Mouse (Mus musculus): ENCODE data around the gene Sgca. TPM values are rescaled to one million over a fixed set of nuclear protein-coding genes. Genes with fewer than 3 reads are reported as not detected.

The Sgca gene
- polyA plus RNA-seq, 1 experiment from 2014 or later: 0.28 TPM

DNA sequence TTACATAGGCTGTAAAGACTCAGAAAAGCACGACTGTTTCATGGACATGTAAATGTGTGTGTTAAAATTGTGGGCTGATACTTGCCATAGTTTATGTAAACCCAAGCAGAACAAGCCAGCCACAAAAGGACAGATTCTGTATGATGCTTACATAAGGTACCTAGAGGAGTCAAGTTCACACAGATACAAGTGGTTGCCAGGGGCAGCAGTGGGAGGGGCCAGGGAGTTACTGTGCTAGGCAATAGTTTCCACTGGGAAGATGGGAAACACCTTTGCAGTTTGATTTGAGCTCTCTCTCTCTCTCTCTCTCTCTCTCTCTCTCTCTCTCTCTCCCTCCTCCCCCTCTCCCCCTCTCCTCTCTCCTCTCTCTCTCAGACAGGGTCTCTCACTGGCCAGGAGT lies 9.0 kb upstream of the Sgca start:
- no peaks in the 10 kb centered on the region for H3K9me3 ChIP-seq (replicated peaks; ENCODE audit: low read length)
- 48% methylated on average over 1 of the region's 1 CpGs for WGBS
- no peak for ATAC-seq (replicated peaks; ENCODE audit: low FRiP score, low read depth)
- peaks cover 31% of the 10 kb centered on the region for H3K4me1 ChIP-seq (replicated peaks; ENCODE audit: insufficient read depth, low read length)
- no peak overlapping the region for H3K4me2 ChIP-seq (ENCODE audit: low read length)
- H3K4me3 ChIP-seq (replicated peaks; ENCODE audit: low read depth, low read length): no peak overlapping the region
- H3K9ac ChIP-seq (ENCODE audit: low read depth, low read length): no peak overlapping the region
- H3K27me3 ChIP-seq (ENCODE audit: insufficient read depth, low read length): no peaks in the 10 kb centered on the region
- no peak overlapping the region for H3K27ac ChIP-seq
- DNase-seq (ENCODE audit: low spot score): no peak
- H3K36me3 ChIP-seq (ENCODE audit: insufficient read depth, low read length): no peaks in the 10 kb centered on the region
- no peak for TF ChIP-seq CTCF (IDR thresholded peaks at IDR 0.05; ENCODE audit: low read depth)

GRCm38 (mm10) chr11:94979462-94980179 lies 3.5 kb upstream of the Sgca start:
- Histone ChIP-seq H3K9me3 (replicated peaks; ENCODE audit: low read length) (no peaks in the 10 kb centered on the region), H3K4me2 (ENCODE audit: low read length) (peak overlapping the region; percentile 41; the same call in 1 of the 2 replicates), H3K27me3 (ENCODE audit: insufficient read depth, low read length) (no peaks in the 10 kb centered on the region), H3K4me3 (replicated peaks; ENCODE audit: low read depth, low read length) (no peak overlapping the region), H3K9ac (ENCODE audit: low read depth, low read length) (no peak overlapping the region), H3K4me1 (replicated peaks; ENCODE audit: insufficient read depth, low read length) (no peaks in the 10 kb centered on the region), H3K36me3 (ENCODE audit: insufficient read depth, low read length) (no peaks in the 10 kb centered on the region), H3K27ac (no peak overlapping the region)
- ATAC-seq (replicated peaks; ENCODE audit: low FRiP score, low read depth) (no peak; the same call in 1 of the 2 replicates), DNase-seq (ENCODE audit: low spot score) (no peak)
- WGBS: 72% methylated on average over 11 of the region's 11 CpGs
- TF ChIP-seq CTCF (IDR thresholded peaks at IDR 0.05; ENCODE audit: low read depth): no peak

DNA sequence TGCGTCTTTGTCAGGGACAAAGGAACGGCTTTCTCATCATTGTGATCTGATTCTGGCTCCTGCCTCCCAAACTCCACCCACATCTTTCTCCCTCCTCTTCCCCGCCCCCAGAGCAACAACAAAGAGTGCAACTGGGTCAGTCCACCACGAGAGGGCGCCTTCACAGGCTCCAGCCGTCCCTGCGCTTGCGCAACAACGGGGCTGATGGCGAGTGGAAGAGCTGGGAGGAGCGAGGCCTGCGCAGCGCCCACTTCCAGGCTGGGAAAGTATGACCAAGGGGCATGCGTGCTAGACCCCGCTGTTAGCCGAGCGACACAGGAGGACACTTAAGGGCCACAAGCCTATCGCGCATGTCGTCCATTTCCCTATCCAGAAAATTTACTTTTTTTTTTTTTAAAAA lies 2.8 kb upstream of the Sgca start:
- H3K9me3 ChIP-seq (replicated peaks; ENCODE audit: low read length): no peaks in the 10 kb centered on the region
- ATAC-seq (replicated peaks; ENCODE audit: low FRiP score, low read depth) (peak; percentile 89), DNase-seq (ENCODE audit: low spot score) (peak; percentile 98)
- peak; percentile 100 for TF ChIP-seq CTCF (IDR thresholded peaks at IDR 0.05; ENCODE audit: low read depth)
- no peak overlapping the region for H3K9ac ChIP-seq (ENCODE audit: low read depth, low read length)
- no peaks in the 10 kb centered on the region for H3K36me3 ChIP-seq (ENCODE audit: insufficient read depth, low read length)
- no peak overlapping the region for H3K27ac ChIP-seq
- no peaks in the 10 kb centered on the region for H3K4me1 ChIP-seq (replicated peaks; ENCODE audit: insufficient read depth, low read length)
- no peaks in the 10 kb centered on the region for H3K27me3 ChIP-seq (ENCODE audit: insufficient read depth, low read length)
- peak overlapping the region; percentile 41 for H3K4me2 ChIP-seq (ENCODE audit: low read length)
- H3K4me3 ChIP-seq (replicated peaks; ENCODE audit: low read depth, low read length): no peak overlapping the region
- WGBS: under 1% methylated on average over 20 of the region's 20 CpGs

DNA sequence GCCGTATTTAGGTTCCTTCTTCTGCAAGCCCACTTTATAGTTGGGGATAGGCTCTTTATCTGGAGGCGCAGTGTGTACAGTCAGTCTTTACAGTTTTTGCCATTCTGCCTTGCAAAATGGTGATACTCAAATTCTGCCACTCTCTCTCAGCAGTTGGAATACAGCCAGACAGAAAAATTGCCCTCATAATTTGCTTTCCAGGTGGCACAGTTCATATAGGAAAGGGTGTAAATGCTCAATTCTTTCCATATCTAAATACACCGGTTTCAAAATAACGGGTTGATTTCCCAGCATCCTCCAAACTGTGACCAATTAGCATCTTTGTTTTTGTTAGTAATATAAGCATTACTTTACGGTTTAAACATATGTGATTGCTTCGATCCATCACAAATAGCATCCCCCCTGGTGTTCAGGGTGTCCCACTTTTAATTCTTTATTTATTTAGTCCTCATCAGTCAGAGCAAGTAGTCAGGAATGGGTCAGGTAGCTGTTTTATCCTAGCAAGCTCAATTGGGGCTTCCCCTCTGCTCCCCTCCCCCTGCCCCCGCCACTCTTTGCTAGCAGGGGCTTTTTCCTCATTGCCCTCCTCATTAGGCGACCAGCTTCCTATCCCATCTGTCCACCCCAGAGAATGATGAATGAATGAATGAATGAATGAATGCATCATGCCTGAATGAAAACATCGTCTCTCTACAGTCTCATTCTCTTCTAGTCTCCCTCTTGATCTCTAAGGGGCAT lies 2.2 kb upstream of the Sgca start:
- no peak for DNase-seq (ENCODE audit: low spot score)
- ATAC-seq (replicated peaks; ENCODE audit: low FRiP score, low read depth): no peak
- no peaks in the 10 kb centered on the region for H3K36me3 ChIP-seq (ENCODE audit: insufficient read depth, low read length)
- no peaks in the 10 kb centered on the region for H3K4me1 ChIP-seq (replicated peaks; ENCODE audit: insufficient read depth, low read length)
- WGBS: 48% methylated on average over 9 of the region's 9 CpGs
- H3K4me2 ChIP-seq (ENCODE audit: low read length): peak overlapping the region; percentile 41; the same call in 1 of the 2 replicates
- H3K4me3 ChIP-seq (replicated peaks; ENCODE audit: low read depth, low read length): no peak overlapping the region
- H3K9ac ChIP-seq (ENCODE audit: low read depth, low read length): no peak overlapping the region
- no peak overlapping the region for H3K27ac ChIP-seq
- TF ChIP-seq CTCF (IDR thresholded peaks at IDR 0.05; ENCODE audit: low read depth): no peak
- no peaks in the 10 kb centered on the region for H3K27me3 ChIP-seq (ENCODE audit: insufficient read depth, low read length)
- H3K9me3 ChIP-seq (replicated peaks; ENCODE audit: low read length): no peaks in the 10 kb centered on the region

GRCm38 (mm10) chr11:94974951-94975350 lies 1.2 kb downstream of the Sgca start:
- WGBS: 62% methylated on average over 2 of the region's 2 CpGs
- DNase-seq (ENCODE audit: low spot score) (no peak), ATAC-seq (replicated peaks; ENCODE audit: low FRiP score, low read depth) (no peak)
- H3K9me3 ChIP-seq (replicated peaks; ENCODE audit: low read length): no peaks in the 10 kb centered on the region
- H3K4me1 ChIP-seq (replicated peaks; ENCODE audit: insufficient read depth, low read length): no peaks in the 10 kb centered on the region
- no peak overlapping the region for H3K4me2 ChIP-seq (ENCODE audit: low read length)
- TF ChIP-seq CTCF (IDR thresholded peaks at IDR 0.05; ENCODE audit: low read depth): no peak
- no peak overlapping the region for H3K4me3 ChIP-seq (replicated peaks; ENCODE audit: low read depth, low read length)
- no peak overlapping the region for H3K9ac ChIP-seq (ENCODE audit: low read depth, low read length)
- no peaks in the 10 kb centered on the region for H3K36me3 ChIP-seq (ENCODE audit: insufficient read depth, low read length)
- H3K27ac ChIP-seq: no peak overlapping the region
- H3K27me3 ChIP-seq (ENCODE audit: insufficient read depth, low read length): no peaks in the 10 kb centered on the region

DNA sequence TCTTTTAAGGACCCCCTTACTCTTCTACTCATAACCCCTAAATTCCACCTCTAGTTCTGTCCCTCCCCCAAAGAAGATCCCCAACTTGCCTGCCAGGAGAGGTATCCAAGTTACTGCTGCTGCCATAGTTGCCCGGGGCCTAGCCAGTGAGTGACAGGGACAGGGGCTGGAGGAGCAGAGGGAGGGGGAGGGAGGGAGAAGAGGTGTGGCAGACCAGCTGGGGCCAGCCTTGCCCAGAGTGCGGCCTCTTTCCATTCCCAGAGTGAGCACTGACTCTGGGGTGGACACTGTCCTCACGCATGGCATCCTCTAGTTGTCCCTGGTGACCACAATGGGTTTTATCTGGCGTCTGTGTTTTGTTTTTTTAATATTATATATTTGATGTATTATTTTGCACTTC lies 2.8 kb downstream of the Sgca start:
- WGBS: 57% methylated on average over 4 of the region's 4 CpGs
- no peaks in the 10 kb centered on the region for H3K4me1 ChIP-seq (replicated peaks; ENCODE audit: insufficient read depth, low read length)
- ATAC-seq (replicated peaks; ENCODE audit: low FRiP score, low read depth): no peak
- H3K4me2 ChIP-seq (ENCODE audit: low read length): no peak overlapping the region
- H3K27ac ChIP-seq: no peak overlapping the region
- DNase-seq (ENCODE audit: low spot score): no peak
- H3K9me3 ChIP-seq (replicated peaks; ENCODE audit: low read length): no peaks in the 10 kb centered on the region
- no peak overlapping the region for H3K4me3 ChIP-seq (replicated peaks; ENCODE audit: low read depth, low read length)
- H3K27me3 ChIP-seq (ENCODE audit: insufficient read depth, low read length): no peaks in the 10 kb centered on the region
- H3K9ac ChIP-seq (ENCODE audit: low read depth, low read length): no peak overlapping the region
- TF ChIP-seq CTCF (IDR thresholded peaks at IDR 0.05; ENCODE audit: low read depth): no peak
- H3K36me3 ChIP-seq (ENCODE audit: insufficient read depth, low read length): no peaks in the 10 kb centered on the region

Measured in kidney, postnatal 0 days (tissue).